Mouse (Mus musculus) small intestine, adult 2 months (tissue): ENCODE data around the gene Ift22. TPM values are rescaled to one million over a fixed set of nuclear protein-coding genes. Genes with fewer than 3 reads are reported as not detected.
A peak's percentile ranks its signal among the peaks of the same experiment; 100 is the strongest.

Experiments
- H3K27ac ChIP-seq: fragments of 200-500 bp; 2 replicates; pipeline ENCODE4 v1.5.1; 2012; ENCODE audit warnings: low read depth, low read length, control low read depth, inconsistent platforms; ENCODE audit not compliant: insufficient read depth
- H3K27me3 ChIP-seq: fragments of 200-500 bp; 2 replicates; pipeline ENCODE4 v1.6.1; 2012; ENCODE audit warnings: mild to moderate bottlenecking, moderate library complexity, low read length, inconsistent platforms; ENCODE audit not compliant: control insufficient read depth, insufficient read depth
- H3K36me3 ChIP-seq: fragments of 200-500 bp; 2 replicates; pipeline ENCODE4 v1.6.1; 2012; ENCODE audit warnings: mild to moderate bottlenecking, low read length, control low read depth, inconsistent platforms; ENCODE audit not compliant: control insufficient read depth, insufficient read depth
- H3K4me1 ChIP-seq: fragments of 200-500 bp; 2 replicates; pipeline ENCODE4 v1.6.1; 2012; ENCODE audit warnings: low read length, inconsistent platforms, mixed read lengths; ENCODE audit not compliant: control insufficient read depth, insufficient read depth, insufficient read length
- H3K4me3 ChIP-seq: fragments of 200-500 bp; 2 replicates; pipeline ENCODE4 v1.5.1; 2012; ENCODE audit warnings: low read depth, mild to moderate bottlenecking, control low read depth, inconsistent platforms, low read length, moderate library complexity
- CTCF ChIP-seq: fragments of 200-500 bp; IDR thresholded peaks from 2 replicates; pipeline ENCODE4 v1.5.1; 2012; ENCODE audit warnings: low read depth, mild to moderate bottlenecking, control low read depth, inconsistent platforms, low read length, moderate library complexity, mixed read lengths; ENCODE audit not compliant: insufficient replicate concordance, insufficient read length; ENCODE audit errors: extremely low read depth
- POLR2A ChIP-seq: fragments of 200-500 bp; IDR thresholded peaks from 2 replicates; pipeline ENCODE4 v1.6.1; 2012; ENCODE audit warnings: low read depth, mild to moderate bottlenecking, control low read depth, inconsistent platforms, low read length, moderate library complexity
- WGBS: fragments of 180-500 bp; shearing (Covaris S2); methylation state at CpG from one replicate; pipeline ENCODE4 v1.1.7; 2018; 5-methylcytosine and 5-hydroxymethylcytosine counted together
- polyA plus RNA-seq: library from polyadenylated mRNA; depleted of rRNA; stranded (reverse); fragments of >200 nt; gene quantifications from 2 replicates; pipeline ENCODE4 v1.2.3, GENCODE M21; 2012; rRNA removed

Gene Ift22
- polyA plus RNA-seq, 1 experiment, result 11.1 TPM

DNA sequence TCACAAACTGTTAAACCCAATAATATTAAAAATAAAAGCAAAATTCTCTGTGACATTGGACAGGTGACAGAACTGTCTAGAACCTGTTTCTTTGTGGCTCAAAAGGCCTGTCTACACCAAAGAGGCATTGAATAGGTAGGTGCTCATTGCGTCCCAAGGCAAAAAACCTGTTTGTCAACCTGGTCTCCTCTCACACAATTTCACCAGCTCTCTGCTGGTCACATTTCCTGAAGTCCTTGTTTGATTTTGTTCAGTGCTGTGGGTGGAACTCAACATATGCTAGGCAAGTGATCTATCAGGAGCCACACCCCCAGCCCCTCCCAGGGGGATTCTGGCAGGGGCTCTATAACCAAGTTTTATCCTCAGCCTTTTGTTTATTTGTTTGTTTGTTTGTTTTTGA, 49.3 kb downstream of the Ift22 start:
- Histone ChIP-seq H3K36me3 (no peaks in the 10 kb centered on the region), H3K27ac (peak overlapping the region; percentile 9; the same call in 1 of the 2 replicates), H3K27me3 (no peaks in the 10 kb centered on the region), H3K4me3 (no peak overlapping the region), H3K4me1 (peaks cover 32% of the 10 kb centered on the region)
- 51% methylated on average over 1 of the region's 1 CpGs for WGBS
- TF ChIP-seq POLR2A, result no peak
- no peak for TF ChIP-seq CTCF

DNA sequence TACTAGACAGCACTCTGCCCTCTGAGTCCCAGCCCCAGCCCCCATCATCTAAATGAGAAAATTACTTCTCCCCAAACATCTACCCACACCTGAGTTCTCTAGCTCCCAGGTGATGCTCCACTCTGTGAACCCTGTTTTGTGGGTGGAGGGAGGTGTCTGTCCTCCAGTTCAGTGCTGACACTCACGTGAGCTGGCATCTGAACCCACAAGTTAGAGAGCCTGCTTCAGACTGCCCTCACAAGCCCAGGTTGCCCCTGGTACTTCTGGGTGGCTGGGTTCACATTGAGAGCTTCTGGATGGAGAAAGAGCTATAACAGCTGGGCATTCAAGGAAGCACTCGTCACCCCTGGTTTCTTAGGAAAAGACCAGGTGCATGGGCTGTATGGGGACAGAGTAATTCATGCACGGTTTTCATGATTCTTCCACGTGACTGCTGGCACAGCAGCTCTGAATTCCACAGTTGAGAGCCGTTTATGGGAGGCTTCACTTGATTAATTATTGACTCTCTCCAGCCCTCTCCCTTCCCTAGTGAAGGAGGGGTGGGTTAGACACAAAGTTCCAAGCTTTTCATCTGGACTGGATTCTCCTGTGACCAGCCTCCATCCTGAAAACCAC, 51.1 kb downstream of the Ift22 start:
- Histone ChIP-seq H3K4me3 (peak overlapping the region; percentile 4; the same call in 1 of the 2 replicates), H3K27ac (peak overlapping the region; percentile 93), H3K4me1 (peaks cover 41% of the 10 kb centered on the region), H3K36me3 (peaks cover 10% of the 10 kb centered on the region), H3K27me3 (no peaks in the 10 kb centered on the region)
- TF ChIP-seq CTCF (no peak), POLR2A (no peak)
- 18% methylated on average over 5 of the region's 5 CpGs for WGBS

GRCm38 (mm10) chr5:136960053-136960452, 52.1 kb downstream of the Ift22 start:
- H3K4me3 ChIP-seq, result no peak overlapping the region
- TF ChIP-seq POLR2A (no peak), CTCF (no peak)
- peaks cover 48% of the 10 kb centered on the region for H3K4me1 ChIP-seq
- WGBS, result 48% methylated on average over 6 of the region's 6 CpGs
- H3K27ac ChIP-seq, result no peak overlapping the region
- peaks cover 10% of the 10 kb centered on the region for H3K36me3 ChIP-seq
- H3K27me3 ChIP-seq, result no peaks in the 10 kb centered on the region

GRCm38 (mm10) chr5:136961334-136961982, 53.5 kb downstream of the Ift22 start:
- no peaks in the 10 kb centered on the region for H3K27me3 ChIP-seq
- H3K4me3 ChIP-seq, result peak overlapping the region; percentile 81; the same call in 1 of the 2 replicates
- peak overlapping the region; percentile 89 for H3K27ac ChIP-seq
- peaks cover 50% of the 10 kb centered on the region for H3K4me1 ChIP-seq
- TF ChIP-seq CTCF (no peak), POLR2A (no peak)
- H3K36me3 ChIP-seq, result peaks cover 14% of the 10 kb centered on the region
- 37% methylated on average over 5 of the region's 5 CpGs for whole genome bisulfite sequencing

DNA sequence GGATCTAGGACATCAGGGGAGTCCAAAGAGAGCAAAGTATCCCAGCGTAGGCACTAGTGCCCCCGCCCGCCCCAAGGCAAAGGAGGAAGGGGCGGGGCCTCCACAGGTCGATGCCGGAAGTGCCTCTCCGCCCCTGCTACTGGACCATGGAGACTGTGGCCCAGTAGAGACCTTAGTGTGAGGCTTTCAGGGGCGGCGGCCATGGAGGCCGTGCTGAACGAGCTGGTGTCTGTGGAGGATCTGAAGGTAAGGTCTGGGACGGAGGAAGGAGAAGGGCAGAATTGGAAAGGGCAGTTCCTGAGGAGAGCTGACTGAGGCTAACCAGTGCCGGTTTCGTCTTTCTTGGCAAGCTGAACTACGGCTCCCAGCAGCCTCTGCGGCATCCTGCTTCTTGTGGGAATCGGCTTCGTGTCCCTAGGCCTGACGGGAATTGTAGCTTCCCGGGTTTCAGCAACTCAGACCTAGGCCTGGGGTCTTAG, 54.1 kb downstream of the Ift22 start:
- TF ChIP-seq CTCF, result no peak
- TF ChIP-seq POLR2A, result peak; percentile 62; the same call in 1 of the 2 replicates
- peaks cover 50% of the 10 kb centered on the region for H3K4me1 ChIP-seq
- H3K27me3 ChIP-seq, result no peaks in the 10 kb centered on the region
- WGBS, result under 1% methylated on average over 20 of the region's 20 CpGs
- H3K36me3 ChIP-seq, result peaks cover 14% of the 10 kb centered on the region
- H3K4me3 ChIP-seq, result peak overlapping the region; percentile 81
- H3K27ac ChIP-seq, result peak overlapping the region; percentile 89

DNA sequence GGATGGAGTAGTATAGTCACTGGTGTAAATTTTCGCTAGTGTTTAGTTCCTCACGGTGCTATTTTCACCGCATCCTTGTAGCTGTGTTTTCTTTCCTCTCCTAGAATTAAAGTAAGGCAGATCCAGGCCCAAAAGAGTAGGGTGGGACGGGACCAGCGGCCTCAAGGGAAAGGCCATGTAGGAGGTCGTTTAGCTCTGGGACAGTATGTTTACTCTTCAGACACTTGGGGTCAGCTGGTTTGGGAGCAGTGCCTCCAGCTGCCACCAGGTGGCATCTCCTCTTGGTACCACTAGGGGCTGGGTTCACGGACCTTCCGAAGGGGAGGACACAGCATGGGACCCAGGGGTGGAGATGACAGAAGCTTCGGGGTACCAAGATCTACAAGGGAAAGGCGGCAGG, 54.6 kb downstream of the Ift22 start:
- Histone ChIP-seq H3K36me3 (peaks cover 14% of the 10 kb centered on the region), H3K4me1 (peaks cover 47% of the 10 kb centered on the region), H3K27ac (peak overlapping the region; percentile 89), H3K4me3 (peak overlapping the region; percentile 81), H3K27me3 (no peaks in the 10 kb centered on the region)
- TF ChIP-seq POLR2A (no peak), CTCF (peak; percentile 98; the same call in 1 of the 2 replicates)
- under 1% methylated on average over 10 of the region's 10 CpGs for WGBS

DNA sequence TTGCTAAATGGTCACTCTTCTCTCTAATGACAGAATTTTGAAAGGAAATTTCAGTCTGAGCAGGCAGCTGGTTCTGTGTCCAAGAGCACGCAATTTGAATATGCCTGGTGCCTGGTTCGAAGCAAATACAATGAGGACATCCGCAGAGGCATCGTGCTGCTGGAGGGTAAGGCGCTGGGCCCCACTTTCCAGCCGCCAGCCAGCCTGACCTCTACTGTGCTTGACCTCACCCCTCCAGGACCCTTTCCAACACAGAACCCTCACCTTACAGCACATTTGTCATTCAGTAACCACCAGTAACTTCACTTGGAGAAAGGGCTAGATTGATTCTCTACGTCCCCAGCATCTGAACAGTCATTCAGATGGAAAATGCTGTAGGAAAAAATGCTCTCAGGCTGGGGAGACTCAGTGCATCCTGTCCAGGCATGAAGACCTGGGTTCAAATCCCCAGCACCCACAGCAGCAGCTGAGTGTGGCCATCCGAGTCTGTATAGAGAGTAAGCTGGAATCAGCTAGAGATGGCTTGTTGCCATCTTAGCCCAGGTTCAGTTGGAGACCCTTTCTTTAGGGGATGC, 55.1 kb downstream of the Ift22 start:
- peaks cover 14% of the 10 kb centered on the region for H3K36me3 ChIP-seq
- no peaks in the 10 kb centered on the region for H3K27me3 ChIP-seq
- peaks cover 47% of the 10 kb centered on the region for H3K4me1 ChIP-seq
- TF ChIP-seq CTCF (no peak), POLR2A (no peak)
- H3K4me3 ChIP-seq, result peak overlapping the region; percentile 81
- WGBS, result 69% methylated on average over 8 of the region's 8 CpGs
- peak overlapping the region; percentile 89 for H3K27ac ChIP-seq

Other genes starting within 250 kb of the Ift22 start
- not detected in 2 replicates for gene Myl10, start 215.0 kb upstream of the Ift22 start, polyA plus RNA-seq
- gene Col26a1, start 24.9 kb upstream of the Ift22 start, polyA plus RNA-seq, result 0.04 and 0.72 TPM in 2 replicates
- 106 and 261 TPM in 2 replicates for gene Fis1, start 45.1 kb downstream of the Ift22 start, polyA plus RNA-seq
- gene Cldn15, start 58.5 kb downstream of the Ift22 start, polyA plus RNA-seq, result 313 and 657 TPM in 2 replicates
- gene Plod3, start 78.9 kb downstream of the Ift22 start, polyA plus RNA-seq, result 17.1 and 21.6 TPM in 2 replicates
- 47.6 and 92.2 TPM in 2 replicates for gene Znhit1, start 79.9 kb downstream of the Ift22 start, polyA plus RNA-seq
- gene Vgf, start 118.2 kb downstream of the Ift22 start, polyA plus RNA-seq, result 0.48 and 0.99 TPM in 2 replicates
- gene Ap1s1, start 138.0 kb downstream of the Ift22 start, polyA plus RNA-seq, result 27.3 and 52.7 TPM in 2 replicates
- 0.99 and 1.2 TPM in 2 replicates for gene Serpine1, start 164.1 kb downstream of the Ift22 start, polyA plus RNA-seq
- gene Trim56, start 208.1 kb downstream of the Ift22 start, polyA plus RNA-seq, result 10.3 and 19.9 TPM in 2 replicates
- gene Muc3, start 241.2 kb downstream of the Ift22 start, polyA plus RNA-seq, result 52.5 and 653 TPM in 2 replicates